Mouse (Mus musculus) heart, adult 2 months (tissue): ENCODE measurements around the gene Ccsap.

Source experiments
- CTCF ChIP-seq: fragments of 200-600 bp; IDR thresholded peaks from 2 replicates; pipeline ENCODE4 v1.8.1; 2022; ENCODE audit warnings: antibody characterized with exemption, mild to moderate bottlenecking, moderate library complexity
- EP300 ChIP-seq: fragments of 200-500 bp; IDR thresholded peaks from 2 replicates; pipeline ENCODE4 v1.6.1; 2011; ENCODE audit warnings: low read depth, low read length, control low read depth; ENCODE audit not compliant: insufficient read depth
- POLR2A ChIP-seq: fragments of 200-500 bp; IDR thresholded peaks from 2 replicates; pipeline ENCODE4 v1.6.1; 2011; ENCODE audit warnings: mild to moderate bottlenecking, low read depth, low read length, control low read depth; ENCODE audit not compliant: insufficient read depth

GRCm38 (mm10) chr8:123799434-123799833 lies 60.6 kb downstream of the Ccsap start:
- TF ChIP-seq POLR2A (no peak), CTCF (no peak), EP300 (no peak)
